Mouse (Mus musculus) C2C12 (cell line): ENCODE results near the gene Pik3r5.

Source experiments
- CTCF ChIP-seq: IDR thresholded peaks from one replicate; pipeline ENCODE4 v1.5.1; 2011; ENCODE audit not compliant: control insufficient read depth, insufficient read depth, insufficient read length
- FOSL1 ChIP-seq: IDR thresholded peaks from one replicate; pipeline ENCODE4 v1.8.0; 2011; ENCODE audit warnings: mild to moderate bottlenecking, low read length; ENCODE audit not compliant: poor library complexity, insufficient read depth, severe bottlenecking
- MAX ChIP-seq: IDR thresholded peaks from one replicate; pipeline ENCODE4 v1.6.1; 2011; ENCODE audit warnings: mild to moderate bottlenecking, control low read depth
- MYOD1 ChIP-seq: IDR thresholded peaks from one replicate; pipeline ENCODE4 v1.6.1; 2011; ENCODE audit warnings: low read depth; ENCODE audit not compliant: control insufficient read depth, insufficient read length
- MYOG ChIP-seq: IDR thresholded peaks from one replicate; pipeline ENCODE4 v1.6.1; 2011; ENCODE audit not compliant: control insufficient read depth, insufficient read length; ENCODE audit errors: extremely low read depth
- USF1 ChIP-seq: IDR thresholded peaks from one replicate; pipeline ENCODE4 v1.6.1; 2011; ENCODE audit warnings: low read depth, mild to moderate bottlenecking, control low read depth, moderate library complexity

GRCm38 (mm10) chr11:68458086-68458485, 26.2 kb downstream of the Pik3r5 start:
- TF ChIP-seq CTCF (no peak), MAX (peak; percentile 76), MYOG (no peak), USF1 (no peak), FOSL1 (peak; percentile 39), MYOD1 (no peak)
